Mouse (Mus musculus) lung, embryonic 16.5 days (tissue): ENCODE results near the gene Gm9887. TPM values are rescaled to one million over a fixed set of nuclear protein-coding genes. Genes with fewer than 3 reads are reported as not detected.
"Not testable (repeated sequence)": the region's sequence is repeated elsewhere in the genome, so short reads cannot be mapped to it uniquely, and the experiment has no call there.

Experiments
- ATAC-seq: fragments of 200-750 bp; cut with Nextera tagmentation; 2 replicates; pipeline ENCODE4 v1.8.0; 2017; ENCODE audit warnings: low read depth, mild to moderate bottlenecking, moderate library complexity
- H3K27ac ChIP-seq: fragments of 300-500 bp; sonication (generic); 2 replicates; pipeline ENCODE4 v1.5.1; 2014; ENCODE audit warnings: mild to moderate bottlenecking, control low read depth, low read length
- H3K27me3 ChIP-seq: fragments of 300-500 bp; sonication (generic); 2 replicates; pipeline ENCODE4 v1.6.1; 2014; ENCODE audit warnings: low read depth, low read length, mixed read lengths; ENCODE audit not compliant: control insufficient read depth, insufficient read depth
- H3K36me3 ChIP-seq: fragments of 300-500 bp; sonication (generic); 2 replicates; pipeline ENCODE4 v1.6.1; 2014; ENCODE audit warnings: low read length; ENCODE audit not compliant: control insufficient read depth, insufficient read depth
- H3K4me1 ChIP-seq: fragments of 300-500 bp; sonication (generic); replicated peaks from 2 replicates; pipeline ENCODE4 v1.6.1; 2014; ENCODE audit warnings: low read length, mixed read lengths; ENCODE audit not compliant: control insufficient read depth, insufficient read depth
- H3K4me2 ChIP-seq: fragments of 300-500 bp; sonication (generic); 2 replicates; pipeline ENCODE4 v1.6.1; 2014; ENCODE audit warnings: low read depth, low read length, control low read depth
- H3K4me3 ChIP-seq: fragments of 300-500 bp; sonication (generic); 2 replicates; pipeline ENCODE4 v1.5.1; 2014; ENCODE audit warnings: mild to moderate bottlenecking, low read length, control low read depth
- H3K9ac ChIP-seq: fragments of 300-500 bp; sonication (generic); 2 replicates; pipeline ENCODE4 v1.6.1; 2014; ENCODE audit warnings: low read length, control low read depth
- H3K9me3 ChIP-seq: fragments of 300-500 bp; sonication (generic); 2 replicates; pipeline ENCODE4 v1.6.1; 2016; ENCODE audit warnings: low read length; ENCODE audit not compliant: control insufficient read depth
- WGBS: fragments of 180-500 bp; shearing (Covaris S2); extraction: QIAGEN DNeasy Blood & Tissue Kit; methylation state at CpG from one replicate; pipeline ENCODE4 v1.1.7; 2014; 5-methylcytosine and 5-hydroxymethylcytosine counted together
- polyA plus RNA-seq: library from polyadenylated mRNA; unstranded; fragments of >200 nt; fragmentation: Nextera tagmentation; extraction: Ambion mirVana; gene quantifications from 2 replicates; pipeline ENCODE4 v1.2.1, GENCODE M21; 2015

The Gm9887 gene
- polyA plus RNA-seq, 1 experiment from 2014 or later = 1.3 TPM

- WGBS = 78% methylated on average over 7 of the region's 7 CpGs
Observed at GRCm38 (mm10) chr12:69365757-69366156, 6.5 kb downstream of the Gm9887 start.

GRCm38 (mm10) chr12:69363899-69364762 is 8.1 kb downstream of the Gm9887 start:
- no peaks in the 10 kb centered on the region for H3K36me3 ChIP-seq
- peak; percentile 64 for ATAC-seq
- H3K27me3 ChIP-seq = no peaks in the 10 kb centered on the region
- H3K9me3 ChIP-seq = no peaks in the 10 kb centered on the region
- H3K4me2 ChIP-seq = peak overlapping the region; percentile 55
- H3K4me3 ChIP-seq = peak overlapping the region; percentile 66
- peak overlapping the region; percentile 79 for H3K9ac ChIP-seq
- H3K27ac ChIP-seq = peak overlapping the region; percentile 75
- 4% methylated on average over 32 of the region's 32 CpGs for WGBS
- H3K4me1 ChIP-seq = peaks cover 12% of the 10 kb centered on the region

More at GRCm38 (mm10) chr12:69365757-69366156, 6.5 kb downstream of the Gm9887 start:
- Histone ChIP-seq H3K9ac (no peak overlapping the region), H3K36me3 (no peaks in the 10 kb centered on the region), H3K4me3 (no peak overlapping the region), H3K27me3 (no peaks in the 10 kb centered on the region), H3K4me1 (peaks cover 14% of the 10 kb centered on the region), H3K4me2 (no peak overlapping the region), H3K27ac (no peak overlapping the region), H3K9me3 (no peaks in the 10 kb centered on the region)
- no peak for ATAC-seq

GRCm38 (mm10) chr12:69363110-69363509 is 9.1 kb downstream of the Gm9887 start:
- ATAC-seq, H3K4me3 ChIP-seq, H3K9me3 ChIP-seq, H3K27ac ChIP-seq, H3K9ac ChIP-seq, H3K4me2 ChIP-seq, H3K36me3 ChIP-seq, H3K27me3 ChIP-seq: not testable (repeated sequence)
- 97% methylated on average over 7 of the region's 7 CpGs for WGBS
- H3K4me1 ChIP-seq = peaks cover 12% of the 10 kb centered on the region

GRCm38 (mm10) chr12:69362388-69362787 is 9.9 kb downstream of the Gm9887 start:
- Histone ChIP-seq H3K27me3 (no peaks in the 10 kb centered on the region), H3K27ac (peak overlapping the region; percentile 98; the same call in 1 of the 2 replicates), H3K4me3 (no peak overlapping the region), H3K9ac (peak overlapping the region; percentile 8; the same call in 1 of the 2 replicates), H3K4me2 (peak overlapping the region; percentile 64), H3K4me1 (peaks cover 12% of the 10 kb centered on the region), H3K9me3 (no peaks in the 10 kb centered on the region), H3K36me3 (no peaks in the 10 kb centered on the region)
- ATAC-seq = no peak
- 46% methylated on average over 4 of the region's 4 CpGs for WGBS

GRCm38 (mm10) chr12:69361919-69362318 is 10.3 kb downstream of the Gm9887 start:
- WGBS = 3% methylated on average over 10 of the region's 10 CpGs
- peak overlapping the region; percentile 58 for H3K4me3 ChIP-seq
- H3K36me3 ChIP-seq = no peaks in the 10 kb centered on the region

GRCm38 (mm10) chr12:69360997-69361899 is 11.0 kb downstream of the Gm9887 start:
- not testable (repeated sequence) for H3K9me3 ChIP-seq, H3K36me3 ChIP-seq, H3K27me3 ChIP-seq
- H3K9ac ChIP-seq = peak overlapping the region; percentile 69
- peaks cover 12% of the 10 kb centered on the region for H3K4me1 ChIP-seq
- under 1% methylated on average over 39 of the region's 50 CpGs for WGBS
- peak overlapping the region; percentile 98 for H3K27ac ChIP-seq
- H3K4me3 ChIP-seq = peak overlapping the region; percentile 58
- H3K4me2 ChIP-seq = peak overlapping the region; percentile 64
- peak; percentile 97 for ATAC-seq

More at GRCm38 (mm10) chr12:69361919-69362318, 10.3 kb downstream of the Gm9887 start:
- no peaks in the 10 kb centered on the region for H3K27me3 ChIP-seq
- H3K4me1 ChIP-seq = peaks cover 12% of the 10 kb centered on the region
- peak overlapping the region; percentile 98 for H3K27ac ChIP-seq
- H3K9ac ChIP-seq = peak overlapping the region; percentile 69
- no peak for ATAC-seq
- H3K9me3 ChIP-seq = no peaks in the 10 kb centered on the region
- H3K4me2 ChIP-seq = peak overlapping the region; percentile 64

GRCm38 (mm10) chr12:69360655-69360996 is 11.6 kb downstream of the Gm9887 start:
- Histone ChIP-seq H3K4me3 (no peak overlapping the region), H3K9me3 (no peaks in the 10 kb centered on the region), H3K27me3 (no peaks in the 10 kb centered on the region), H3K9ac (no peak overlapping the region), H3K4me2 (no peak overlapping the region), H3K4me1 (peaks cover 15% of the 10 kb centered on the region), H3K27ac (no peak overlapping the region), H3K36me3 (no peaks in the 10 kb centered on the region)
- WGBS = 12% methylated on average over 5 of the region's 5 CpGs
- no peak for ATAC-seq

- Histone ChIP-seq H3K4me3 (peak overlapping the region; percentile 86), H3K36me3 (peaks cover 4% of the 10 kb centered on the region; the same call in 1 of the 2 replicates), H3K9ac (peak overlapping the region; percentile 89), H3K27me3 (no peaks in the 10 kb centered on the region), H3K4me2 (peak overlapping the region; percentile 72), H3K4me1 (peaks cover 6% of the 10 kb centered on the region; the same call in 1 of the 2 replicates), H3K9me3 (no peaks in the 10 kb centered on the region), H3K27ac (peak overlapping the region; percentile 78)
- ATAC-seq = no peak
- 5% methylated on average over 13 of the region's 13 CpGs for WGBS
Observed at GRCm38 (mm10) chr12:69357300-69357646, 15.0 kb downstream of the Gm9887 start.
